ENCODE assay signal across 8 mouse cellular contexts in the genomic region with DNA sequence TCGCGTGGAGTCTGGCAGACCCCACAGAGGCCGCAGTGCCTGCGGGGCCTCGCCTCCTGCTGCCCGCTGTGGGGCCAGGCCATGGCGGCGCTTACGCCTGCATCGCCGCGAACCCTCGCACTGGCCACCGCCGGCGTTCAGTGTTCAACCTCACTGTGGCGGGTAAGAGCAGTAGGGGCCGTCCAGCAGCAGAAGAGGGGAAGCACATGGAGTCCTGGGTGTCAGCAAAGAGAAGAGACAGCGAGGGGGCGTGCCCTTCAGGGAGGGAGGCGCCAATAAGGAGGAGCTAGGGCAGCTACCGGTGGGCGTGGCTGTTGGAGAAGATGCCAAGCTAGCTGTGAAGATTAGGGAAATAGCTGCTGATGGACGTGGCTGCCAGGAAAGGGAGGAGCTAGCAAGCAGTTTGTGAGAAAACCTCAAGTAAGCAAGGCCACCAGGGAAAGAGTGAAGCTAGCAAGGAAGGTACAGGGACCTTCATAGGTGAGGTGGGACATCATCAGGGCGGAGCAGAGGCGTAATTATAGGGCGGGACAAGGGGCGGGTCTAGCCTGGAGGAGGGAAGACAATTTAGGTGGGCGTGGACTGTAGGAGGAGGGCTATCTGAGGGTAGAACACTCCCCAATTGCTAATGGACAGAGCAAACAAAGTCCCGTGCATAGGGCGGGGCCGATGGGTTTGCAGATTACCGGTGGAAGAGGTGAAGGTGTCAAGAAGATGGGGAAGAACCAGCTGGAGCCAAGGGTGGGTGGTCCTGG. TPM values are rescaled to one million over a fixed set of nuclear protein-coding genes. Genes with fewer than 3 reads are reported as not detected.
DNase-seq lines count a peak whose midpoint lies in the region; ATAC-seq and TF ChIP-seq lines count a peak whose summit lies in the region.

No protein-coding gene starts in this region.

- peak; percentile 73 for ATAC-seq in embryonic facial prominence, embryonic 11.5 days (replicated peaks; ENCODE audit: insufficient number of reproducible peaks, low FRiP score, low TSS enrichment, low read depth)
- peak; percentile 92 for ATAC-seq in intestine, embryonic 16.5 days
- ATAC-seq in limb, embryonic 11.5 days (ENCODE audit: insufficient number of reproducible peaks, low FRiP score, low TSS enrichment, low read depth): peak; percentile 68
- ATAC-seq in midbrain, embryonic 13.5 days: peak; percentile 82

- H3K36me3 ChIP-seq in embryonic facial prominence, embryonic 11.5 days (replicated peaks; ENCODE audit: control insufficient read depth, insufficient read depth, low read depth, low read length): no peaks in the 10 kb centered on the region
- no peaks in the 10 kb centered on the region for H3K36me3 ChIP-seq in intestine, embryonic 16.5 days (ENCODE audit: control insufficient read depth, insufficient read depth, low read length)
- H3K36me3 ChIP-seq in limb, embryonic 11.5 days (ENCODE audit: control insufficient read depth, insufficient read depth, low read length): no peaks in the 10 kb centered on the region
- no peaks in the 10 kb centered on the region for H3K36me3 ChIP-seq in midbrain, embryonic 13.5 days
- H3K36me3 ChIP-seq in small intestine, adult 2 months (ENCODE audit: control insufficient read depth, insufficient read depth, low read length): no peaks in the 10 kb centered on the region

- no peak overlapping the region for H3K27ac ChIP-seq in embryonic facial prominence, embryonic 11.5 days (replicated peaks; ENCODE audit: low read depth, low read length)
- H3K27ac ChIP-seq in intestine, embryonic 16.5 days (ENCODE audit: low read length): peak overlapping the region; percentile 35; the same call in 1 of the 2 replicates
- no peak overlapping the region for H3K27ac ChIP-seq in limb, embryonic 11.5 days (replicated peaks; ENCODE audit: low read depth, low read length)
- H3K27ac ChIP-seq in midbrain, embryonic 13.5 days: no peak overlapping the region
- H3K27ac ChIP-seq in small intestine, adult 2 months (ENCODE audit: insufficient read depth, low read depth, low read length): peak overlapping the region; percentile 14; the same call in 1 of the 2 replicates

- H3K4me1 ChIP-seq in embryonic facial prominence, embryonic 11.5 days (ENCODE audit: control insufficient read depth, insufficient read depth, low read length): no peaks in the 10 kb centered on the region
- no peaks in the 10 kb centered on the region for H3K4me1 ChIP-seq in intestine, embryonic 16.5 days (ENCODE audit: control insufficient read depth, insufficient read depth, low read length)
- no peaks in the 10 kb centered on the region for H3K4me1 ChIP-seq in limb, embryonic 11.5 days (ENCODE audit: control insufficient read depth, insufficient read depth, low read length)
- peaks cover 18% of the 10 kb centered on the region for H3K4me1 ChIP-seq in midbrain, embryonic 13.5 days (replicated peaks)
- H3K4me1 ChIP-seq in small intestine, adult 2 months (ENCODE audit: control insufficient read depth, insufficient read depth, insufficient read length, low read length): peaks cover 6% of the 10 kb centered on the region; the same call in 1 of the 2 replicates

- DNase-seq in 3T3-L1 (ENCODE audit: low read depth, low spot score): peak; percentile 93
- peak; percentile 86 for DNase-seq in adrenal gland, postnatal 25 days
- peak; percentile 82 for DNase-seq in embryonic facial prominence, embryonic 11.5 days (ENCODE audit: low spot score)
- DNase-seq in gonadal fat pad, adult 2 months (ENCODE audit: low read depth): peak; percentile 49
- peak; percentile 75 for DNase-seq in limb, embryonic 11.5 days (ENCODE audit: low spot score)

- TF ChIP-seq POLR2A in small intestine, adult 2 months (IDR thresholded peaks at IDR 0.05; ENCODE audit: low read depth, low read length): no peak

- no peak for TF ChIP-seq CTCF in small intestine, adult 2 months (IDR thresholded peaks at IDR 0.05; ENCODE audit: extremely low read depth, insufficient read length, insufficient replicate concordance, low read depth, low read length)

- H3K27me3 ChIP-seq in embryonic facial prominence, embryonic 11.5 days (ENCODE audit: control insufficient read depth, insufficient read depth, low read length): no peaks in the 10 kb centered on the region; the same call in 1 of the 2 replicates
- no peaks in the 10 kb centered on the region for H3K27me3 ChIP-seq in intestine, embryonic 16.5 days (replicated peaks; ENCODE audit: control insufficient read depth, insufficient read depth, low read length)
- H3K27me3 ChIP-seq in limb, embryonic 11.5 days (ENCODE audit: control insufficient read depth, insufficient read depth, low read length): peaks cover 2% of the 10 kb centered on the region; the same call in 1 of the 2 replicates
- peaks cover 24% of the 10 kb centered on the region for H3K27me3 ChIP-seq in midbrain, embryonic 13.5 days
- no peaks in the 10 kb centered on the region for H3K27me3 ChIP-seq in small intestine, adult 2 months (ENCODE audit: control insufficient read depth, insufficient read depth, low read length)

- peak overlapping the region; percentile 38 for H3K4me3 ChIP-seq in embryonic facial prominence, embryonic 11.5 days (ENCODE audit: low read depth, low read length)
- H3K4me3 ChIP-seq in intestine, embryonic 16.5 days (ENCODE audit: low read length): peak overlapping the region; percentile 59
- peak overlapping the region; percentile 30 for H3K4me3 ChIP-seq in limb, embryonic 11.5 days (ENCODE audit: low read depth, low read length)
- peak overlapping the region; percentile 49 for H3K4me3 ChIP-seq in midbrain, embryonic 13.5 days (replicated peaks)
- H3K4me3 ChIP-seq in small intestine, adult 2 months (ENCODE audit: low read depth, low read length): peak overlapping the region; percentile 68

- H3K9ac ChIP-seq in embryonic facial prominence, embryonic 11.5 days (replicated peaks; ENCODE audit: low read length): peak overlapping the region; percentile 50
- H3K9ac ChIP-seq in intestine, embryonic 16.5 days (ENCODE audit: low read depth, low read length): peak overlapping the region; percentile 69
- no peak overlapping the region for H3K9ac ChIP-seq in limb, embryonic 11.5 days (ENCODE audit: low read length)
- H3K9ac ChIP-seq in midbrain, embryonic 13.5 days (replicated peaks): peak overlapping the region; percentile 64

- H3K9me3 ChIP-seq in embryonic facial prominence, embryonic 11.5 days (replicated peaks; ENCODE audit: control insufficient read depth, low read length): no peaks in the 10 kb centered on the region
- H3K9me3 ChIP-seq in intestine, embryonic 16.5 days (ENCODE audit: control insufficient read depth, low read length): no peaks in the 10 kb centered on the region
- H3K9me3 ChIP-seq in limb, embryonic 11.5 days (ENCODE audit: control insufficient read depth, low read length): no peaks in the 10 kb centered on the region
- H3K9me3 ChIP-seq in midbrain, embryonic 13.5 days: no peaks in the 10 kb centered on the region

- peak overlapping the region; percentile 78 for H3K4me2 ChIP-seq in embryonic facial prominence, embryonic 11.5 days (ENCODE audit: low read depth, low read length)
- peak overlapping the region; percentile 99 for H3K4me2 ChIP-seq in intestine, embryonic 16.5 days (ENCODE audit: low read depth, low read length)
- H3K4me2 ChIP-seq in limb, embryonic 11.5 days (ENCODE audit: low read depth, severe bottlenecking): peak overlapping the region; percentile 54
- peak overlapping the region; percentile 76 for H3K4me2 ChIP-seq in midbrain, embryonic 13.5 days (replicated peaks)

- WGBS in embryonic facial prominence, embryonic 11.5 days: under 1% methylated on average over 33 of the region's 33 CpGs
- 2% methylated on average over 33 of the region's 33 CpGs for WGBS in intestine, embryonic 16.5 days
- 2% methylated on average over 33 of the region's 33 CpGs for WGBS in limb, embryonic 11.5 days
- under 1% methylated on average over 33 of the region's 33 CpGs for WGBS in midbrain, embryonic 13.5 days
- under 1% methylated on average over 33 of the region's 33 CpGs for WGBS in small intestine, adult 2 months

RNA-seq across cellular contexts. Expression of gene Vsig10l, which starts 2.6 kb away (rescaled TPM):
- 3.6 and 4.6 TPM in 2 replicates for total RNA-seq in adrenal gland, postnatal 25 days (2021)
- polyA plus RNA-seq in embryonic facial prominence, embryonic 11.5 days (2014; fragmentation: Nextera tagmentation; extraction: Ambion mirVana): 1.7 and 2.0 TPM in 2 replicates
- polyA plus RNA-seq in gonadal fat pad, adult 2 months (2012; rRNA removed): 4.7 and 5.2 TPM in 2 replicates
- polyA plus RNA-seq in intestine, embryonic 16.5 days (2015; fragmentation: Nextera tagmentation; extraction: Ambion mirVana): 2.7 and 2.8 TPM in 2 replicates
- polyA plus RNA-seq in limb, embryonic 11.5 days (2014; fragmentation: Nextera tagmentation; extraction: Ambion mirVana): 1.4 and 2.0 TPM in 2 replicates
- polyA plus RNA-seq in midbrain, embryonic 13.5 days (2015; fragmentation: Nextera tagmentation; extraction: Ambion mirVana): 7.8 and 10.3 TPM in 2 replicates
- polyA plus RNA-seq in small intestine, adult 2 months (2012; rRNA removed): 1.0 and 4.3 TPM in 2 replicates

RNA-seq across cellular contexts. Expression of gene Gm45233, which starts 21.6 kb away (rescaled TPM):
- 1.5 TPM in 1 of 2 replicates, not detected in the other for total RNA-seq in adrenal gland, postnatal 25 days (2021)
- polyA plus RNA-seq in embryonic facial prominence, embryonic 11.5 days (2014; fragmentation: Nextera tagmentation; extraction: Ambion mirVana): not detected in 2 replicates
- polyA plus RNA-seq in gonadal fat pad, adult 2 months (2012; rRNA removed): 3.0 and 3.3 TPM in 2 replicates
- polyA plus RNA-seq in intestine, embryonic 16.5 days (2015; fragmentation: Nextera tagmentation; extraction: Ambion mirVana): 0.20 and 0.32 TPM in 2 replicates
- polyA plus RNA-seq in limb, embryonic 11.5 days (2014; fragmentation: Nextera tagmentation; extraction: Ambion mirVana): 0.31 TPM in 1 of 2 replicates, not detected in the other
- 0.48 TPM in 1 of 2 replicates, not detected in the other for polyA plus RNA-seq in midbrain, embryonic 13.5 days (2015; fragmentation: Nextera tagmentation; extraction: Ambion mirVana)
- 0.29 TPM in 1 of 2 replicates, not detected in the other for polyA plus RNA-seq in small intestine, adult 2 months (2012; rRNA removed)

RNA-seq across cellular contexts. Expression of gene Etfb, which starts 21.6 kb away (rescaled TPM):
- total RNA-seq in adrenal gland, postnatal 25 days (2021): 373 and 390 TPM in 2 replicates
- polyA plus RNA-seq in embryonic facial prominence, embryonic 11.5 days (2014; fragmentation: Nextera tagmentation; extraction: Ambion mirVana): 240 and 251 TPM in 2 replicates
- 171 and 189 TPM in 2 replicates for polyA plus RNA-seq in gonadal fat pad, adult 2 months (2012; rRNA removed)
- polyA plus RNA-seq in intestine, embryonic 16.5 days (2015; fragmentation: Nextera tagmentation; extraction: Ambion mirVana): 551 and 568 TPM in 2 replicates
- 243 and 251 TPM in 2 replicates for polyA plus RNA-seq in limb, embryonic 11.5 days (2014; fragmentation: Nextera tagmentation; extraction: Ambion mirVana)
- polyA plus RNA-seq in midbrain, embryonic 13.5 days (2015; fragmentation: Nextera tagmentation; extraction: Ambion mirVana): 142 TPM in 2 replicates
- 45.1 and 66.8 TPM in 2 replicates for polyA plus RNA-seq in small intestine, adult 2 months (2012; rRNA removed)

RNA-seq across cellular contexts. Expression of gene Iglon5, which starts 24.4 kb away (rescaled TPM):
- total RNA-seq in adrenal gland, postnatal 25 days (2021): 1.3 and 2.1 TPM in 2 replicates
- 1.1 and 1.5 TPM in 2 replicates for polyA plus RNA-seq in embryonic facial prominence, embryonic 11.5 days (2014; fragmentation: Nextera tagmentation; extraction: Ambion mirVana)
- 0.95 and 1.3 TPM in 2 replicates for polyA plus RNA-seq in gonadal fat pad, adult 2 months (2012; rRNA removed)
- polyA plus RNA-seq in intestine, embryonic 16.5 days (2015; fragmentation: Nextera tagmentation; extraction: Ambion mirVana): 0.33 and 0.38 TPM in 2 replicates
- polyA plus RNA-seq in limb, embryonic 11.5 days (2014; fragmentation: Nextera tagmentation; extraction: Ambion mirVana): 0.79 and 1.2 TPM in 2 replicates
- polyA plus RNA-seq in midbrain, embryonic 13.5 days (2015; fragmentation: Nextera tagmentation; extraction: Ambion mirVana): 6.3 and 7.5 TPM in 2 replicates
- 1.4 and 1.5 TPM in 2 replicates for polyA plus RNA-seq in small intestine, adult 2 months (2012; rRNA removed)

RNA-seq across cellular contexts. Expression of gene Cldnd2, which starts 24.9 kb away (rescaled TPM):
- not detected in 2 replicates for total RNA-seq in adrenal gland, postnatal 25 days (2021)
- not detected in 2 replicates for polyA plus RNA-seq in embryonic facial prominence, embryonic 11.5 days (2014; fragmentation: Nextera tagmentation; extraction: Ambion mirVana)
- polyA plus RNA-seq in gonadal fat pad, adult 2 months (2012; rRNA removed): 0.27 and 0.38 TPM in 2 replicates
- polyA plus RNA-seq in intestine, embryonic 16.5 days (2015; fragmentation: Nextera tagmentation; extraction: Ambion mirVana): not detected in 2 replicates
- not detected in 2 replicates for polyA plus RNA-seq in limb, embryonic 11.5 days (2014; fragmentation: Nextera tagmentation; extraction: Ambion mirVana)
- polyA plus RNA-seq in midbrain, embryonic 13.5 days (2015; fragmentation: Nextera tagmentation; extraction: Ambion mirVana): not detected in 2 replicates
- not detected in 2 replicates for polyA plus RNA-seq in small intestine, adult 2 months (2012; rRNA removed)

Comparison
In these comparisons a context has a peak if more than half of its experiments do, and no peak if none do; other contexts are left out.
1. H3K27ac ChIP-seq: peak in intestine, embryonic 16.5 days (single experiment) and small intestine, adult 2 months (single experiment); none in embryonic facial prominence, embryonic 11.5 days (single experiment), limb, embryonic 11.5 days (single experiment) and midbrain, embryonic 13.5 days (single experiment).
2. Peak in every context shown above with its lines, with median percentiles within 50 percentile points of each other: DNase-seq, ATAC-seq, H3K4me2 ChIP-seq and H3K4me3 ChIP-seq.